Comparison of ENCODE assay signal across 8 mouse cellular contexts in genomic region chr9:51102963-51103807, GRCm38 (mm10). TPM values are rescaled to one million over a fixed set of nuclear protein-coding genes. Genes with fewer than 3 reads are reported as not detected.
DNase-seq lines count a peak whose midpoint lies in the region; TF ChIP-seq lines count a peak whose summit lies in the region.

No protein-coding gene starts in this region.

- DNase-seq in thymus, adult 2 months: peak; percentile 1
- no peak for DNase-seq in thymus, postnatal 25 days
- peak; percentile 68 for DNase-seq in embryo, embryonic 9.5 days (ENCODE audit: extremely low spot score)
- DNase-seq in heart, adult 8-10 months (ENCODE audit: low spot score): peak; percentile 13
- peak; percentile 49 for DNase-seq in kidney, adult 2 months
- DNase-seq in liver, adult 2 months (ENCODE audit: extremely low read depth, low read depth, low spot score): no peak
- DNase-seq in natural killer cell, adult 2 months (ENCODE audit: low spot score in 2 of 2): peak; percentile 17 to 20
- DNase-seq in thymus, postnatal 4 days: peak; percentile 39

- no peaks in the 10 kb centered on the region for H3K4me1 ChIP-seq in thymus, adult 2 months (replicated peaks; ENCODE audit: control insufficient read depth, insufficient read depth, low read length)
- no peaks in the 10 kb centered on the region for H3K4me1 ChIP-seq in kidney, adult 2 months (ENCODE audit: control insufficient read depth, insufficient read depth, low read length)
- H3K4me1 ChIP-seq in liver, adult 2 months (ENCODE audit: control insufficient read depth, insufficient read depth, low read length): peaks cover 2% of the 10 kb centered on the region; the same call in 1 of the 2 replicates

- no peak overlapping the region for H3K9ac ChIP-seq in liver, adult 2 months (ENCODE audit: low read depth, low read length)

- TF ChIP-seq CTCF in thymus, adult 2 months (IDR thresholded peaks at IDR 0.05; ENCODE audit: borderline replicate concordance, control insufficient read depth, extremely low read depth, insufficient read depth, low read length, poor library complexity): no peak
- TF ChIP-seq CTCF in kidney, adult 2 months (conservative IDR thresholded peaks at IDR 0.05; ENCODE audit: insufficient read depth, insufficient read length, low read depth, low read length): no peak
- no peak for TF ChIP-seq CTCF in liver, adult 2 months (IDR thresholded peaks at IDR 0.05; ENCODE audit: low read depth, low read length)

- no peak overlapping the region for H3K27ac ChIP-seq in thymus, adult 2 months (ENCODE audit: control insufficient read depth, insufficient read depth, low read length)
- H3K27ac ChIP-seq in kidney, adult 2 months (ENCODE audit: insufficient read depth, low read depth, low read length): no peak overlapping the region
- no peak overlapping the region for H3K27ac ChIP-seq in liver, adult 2 months (replicated peaks; ENCODE audit: insufficient read depth, low read depth, low read length)

- WGBS in thymus, adult 2 months: 4% methylated on average over 44 of the region's 44 CpGs
- WGBS in kidney, adult 2 months: 4% methylated on average over 44 of the region's 44 CpGs
- WGBS in liver, adult 2 months: 5% methylated on average over 44 of the region's 44 CpGs

- H3K4me3 ChIP-seq in thymus, adult 2 months (ENCODE audit: control insufficient read depth, insufficient read depth, low read length): no peak overlapping the region
- peak overlapping the region; percentile 12; the same call in 1 of the 2 replicates for H3K4me3 ChIP-seq in kidney, adult 2 months (ENCODE audit: insufficient read depth, low read depth, low read length)
- H3K4me3 ChIP-seq in liver, adult 2 months (ENCODE audit: insufficient read depth, low read depth, low read length): peak overlapping the region; percentile 5; the same call in 1 of the 2 replicates

- peaks cover 19% of the 10 kb centered on the region; the same call in 1 of the 2 replicates for H3K27me3 ChIP-seq in thymus, adult 2 months (ENCODE audit: control insufficient read depth, insufficient read depth, low read length)
- no peaks in the 10 kb centered on the region for H3K27me3 ChIP-seq in kidney, adult 2 months (replicated peaks; ENCODE audit: control insufficient read depth, insufficient read depth, low read length)
- peaks cover 9% of the 10 kb centered on the region; the same call in 1 of the 2 replicates for H3K27me3 ChIP-seq in liver, adult 2 months (ENCODE audit: control insufficient read depth, insufficient read depth, low read length)

- TF ChIP-seq POLR2A in thymus, adult 2 months (IDR thresholded peaks at IDR 0.05; ENCODE audit: control insufficient read depth, extremely low read depth, insufficient read depth, low read length, poor library complexity): no peak
- no peak for TF ChIP-seq POLR2A in kidney, adult 2 months (IDR thresholded peaks at IDR 0.05; ENCODE audit: low read depth, low read length)
- TF ChIP-seq POLR2A in liver, adult 2 months (IDR thresholded peaks at IDR 0.05; ENCODE audit: extremely low read depth, insufficient read depth, low read length): no peak

- H3K79me2 ChIP-seq in liver, adult 2 months (ENCODE audit: control insufficient read depth, insufficient read depth, low read length): no peaks in the 10 kb centered on the region

- no peaks in the 10 kb centered on the region for H3K36me3 ChIP-seq in thymus, adult 2 months (ENCODE audit: control insufficient read depth, insufficient read depth, low read length)
- no peaks in the 10 kb centered on the region for H3K36me3 ChIP-seq in kidney, adult 2 months (ENCODE audit: control insufficient read depth, insufficient read depth, low read length)
- H3K36me3 ChIP-seq in liver, adult 2 months (ENCODE audit: control insufficient read depth, insufficient read depth, low read length): no peaks in the 10 kb centered on the region

RNA-seq across cellular contexts. Expression of gene 4833427G06Rik, which starts 1.3 kb away (rescaled TPM):
- not detected in 2 replicates for polyA plus RNA-seq in thymus, adult 2 months (2012; rRNA removed)
- not detected for total RNA-seq in heart, adult 8-10 months (2022)
- not detected in 2 replicates for polyA plus RNA-seq in kidney, adult 2 months (2012; rRNA removed)
- not detected in 2 replicates for total RNA-seq in liver, adult 2 months (2014; rRNA removed)
- not detected in 2 replicates for polyA plus RNA-seq in liver, adult 2 months (2012; rRNA removed)

RNA-seq across cellular contexts. Expression of gene Layn, which starts 26.3 kb away (rescaled TPM):
- polyA plus RNA-seq in thymus, adult 2 months (2012; rRNA removed): 0.54 and 1.1 TPM in 2 replicates
- 1 to 10 TPM; 5.0 to 5.5 (median 5.2) TPM for total RNA-seq in heart, adult 8-10 months (2022)
- polyA plus RNA-seq in kidney, adult 2 months (2012; rRNA removed): 4.5 and 4.6 TPM in 2 replicates
- 0.87 and 1.4 TPM in 2 replicates for total RNA-seq in liver, adult 2 months (2014; rRNA removed)
- 0.25 and 0.55 TPM in 2 replicates for polyA plus RNA-seq in liver, adult 2 months (2012; rRNA removed)

RNA-seq across cellular contexts. Expression of gene Btg4, which starts 42.5 kb away (rescaled TPM):
- not detected in 2 replicates for polyA plus RNA-seq in thymus, adult 2 months (2012; rRNA removed)
- total RNA-seq in heart, adult 8-10 months (2022): not detected
- polyA plus RNA-seq in kidney, adult 2 months (2012; rRNA removed): not detected in 2 replicates
- total RNA-seq in liver, adult 2 months (2014; rRNA removed): not detected in 2 replicates
- polyA plus RNA-seq in liver, adult 2 months (2012; rRNA removed): not detected in 2 replicates

Comparison
In these comparisons a context has a peak if more than half of its experiments do, and no peak if none do; other contexts are left out.
1. DNase-seq: peak in thymus, adult 2 months (single experiment), embryo, embryonic 9.5 days (single experiment), heart, adult 8-10 months (single experiment), kidney, adult 2 months (single experiment), natural killer cell, adult 2 months (2 of 2) and thymus, postnatal 4 days (single experiment); none in thymus, postnatal 25 days (single experiment) and liver, adult 2 months (single experiment).